Mouse (Mus musculus): ENCODE measurements around the gene Sparc. TPM values are rescaled to one million over a fixed set of nuclear protein-coding genes. Genes with fewer than 3 reads are reported as not detected.

Sparc gene
- polyA plus RNA-seq, 1 experiment from 2014 or later, result 2,158 TPM

DNA sequence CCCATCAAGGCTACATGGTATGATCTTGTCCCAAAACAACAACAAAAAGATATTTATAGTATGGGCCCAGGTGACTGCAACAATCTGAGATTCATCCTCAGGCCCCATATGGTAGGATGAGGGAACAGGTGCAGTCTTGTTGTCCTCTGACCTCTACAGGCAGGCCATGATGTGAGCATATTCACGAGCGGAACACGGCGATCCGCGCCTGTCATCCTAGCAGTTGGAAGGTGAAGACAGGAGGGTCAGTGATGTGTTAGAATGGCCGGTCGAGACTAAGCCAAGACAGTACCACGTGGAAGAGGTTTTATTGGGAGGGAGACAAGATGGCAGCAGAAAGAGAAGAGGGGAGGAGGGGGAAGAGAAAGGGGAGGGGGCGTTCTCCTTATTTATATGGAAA is 41.7 kb upstream of the Sparc start:
- H3K9ac ChIP-seq (ENCODE audit: low read length), result no peak overlapping the region
- H3K4me2 ChIP-seq (ENCODE audit: low read depth, low read length), result no peak overlapping the region
- H3K27ac ChIP-seq (ENCODE audit: low read length), result peak overlapping the region; percentile 46
- no peaks in the 10 kb centered on the region for H3K27me3 ChIP-seq (ENCODE audit: control insufficient read depth, insufficient read depth, low read length)
- H3K4me1 ChIP-seq (ENCODE audit: control insufficient read depth, insufficient read depth, low read length), result peaks cover 18% of the 10 kb centered on the region
- H3K36me3 ChIP-seq (ENCODE audit: control insufficient read depth, insufficient read depth, low read length), result no peaks in the 10 kb centered on the region
- H3K4me3 ChIP-seq (replicated peaks; ENCODE audit: low read length), result no peak overlapping the region
- no peaks in the 10 kb centered on the region for H3K9me3 ChIP-seq (replicated peaks; ENCODE audit: control insufficient read depth, low read length)
- WGBS, result 81% methylated on average over 10 of the region's 10 CpGs
- no peak for ATAC-seq (ENCODE audit: insufficient read depth, low FRiP score)

DNA sequence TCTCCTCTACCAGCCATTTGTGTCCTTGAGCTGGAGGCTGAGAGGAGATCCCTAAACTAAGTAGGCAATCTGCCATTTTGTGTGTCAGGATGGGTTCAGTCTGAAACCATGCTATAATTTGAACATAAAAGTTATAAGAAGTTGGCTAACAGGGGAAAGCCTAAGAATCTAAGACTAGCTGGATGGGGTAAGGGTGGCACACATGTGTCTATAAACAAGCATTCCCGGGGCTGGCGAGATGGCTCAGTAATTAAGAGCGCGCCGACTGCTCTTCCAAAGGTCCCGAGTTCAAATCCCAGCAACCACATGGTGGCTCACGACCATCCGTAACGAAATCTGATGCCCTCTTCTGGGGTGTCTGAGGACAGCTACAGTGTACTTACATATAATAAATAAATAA is 39.2 kb upstream of the Sparc start:
- H3K4me2 ChIP-seq (ENCODE audit: low read depth, low read length), result no peak overlapping the region
- no peak for ATAC-seq (ENCODE audit: insufficient read depth, low FRiP score)
- H3K27ac ChIP-seq (ENCODE audit: low read length), result no peak overlapping the region
- no peaks in the 10 kb centered on the region for H3K27me3 ChIP-seq (ENCODE audit: control insufficient read depth, insufficient read depth, low read length)
- peaks cover 17% of the 10 kb centered on the region; the same call in 1 of the 2 replicates for H3K4me1 ChIP-seq (ENCODE audit: control insufficient read depth, insufficient read depth, low read length)
- no peak overlapping the region for H3K4me3 ChIP-seq (replicated peaks; ENCODE audit: low read length)
- H3K9ac ChIP-seq (ENCODE audit: low read length), result no peak overlapping the region
- no peaks in the 10 kb centered on the region for H3K36me3 ChIP-seq (ENCODE audit: control insufficient read depth, insufficient read depth, low read length)
- H3K9me3 ChIP-seq (replicated peaks; ENCODE audit: control insufficient read depth, low read length), result no peaks in the 10 kb centered on the region
- 93% methylated on average over 9 of the region's 9 CpGs for WGBS

DNA sequence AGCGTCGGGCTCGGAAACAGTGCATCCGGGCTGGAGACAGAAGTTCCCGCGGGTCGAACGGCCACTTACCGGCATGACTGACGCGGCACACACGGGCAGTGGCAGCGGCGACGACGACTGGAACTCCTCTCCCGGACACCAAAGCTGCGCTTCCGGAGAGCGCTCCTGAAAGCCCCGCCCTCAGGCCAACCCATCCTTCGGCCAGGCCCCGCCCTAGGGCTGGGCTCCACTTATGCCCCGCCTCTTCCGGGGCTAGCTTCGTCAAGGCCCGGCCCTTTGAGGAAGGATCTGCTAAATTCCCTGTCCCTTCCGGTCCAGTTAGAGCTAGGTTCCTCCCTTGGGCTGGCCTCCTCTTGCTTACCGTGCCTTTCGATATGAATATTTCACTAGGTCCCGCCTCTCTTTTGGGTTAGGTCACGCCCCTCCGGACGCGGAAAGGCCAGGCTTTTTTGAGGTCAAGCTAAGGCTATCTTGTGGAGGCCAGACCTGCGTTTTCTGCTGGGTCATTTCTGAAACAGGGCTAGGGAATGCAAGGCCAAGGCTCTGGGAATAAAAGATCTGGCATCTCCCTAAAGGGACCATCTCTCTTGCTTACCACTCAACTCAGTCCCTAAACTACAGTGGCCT is 38.1 kb upstream of the Sparc start, which contains the start of gene Atox1:
Atox1 (minus strand) TSS at position 221 of the 627 bp plus-strand sequence.
- Histone ChIP-seq H3K9ac (ENCODE audit: low read length) (peak within 1 kb of the TSS; percentile 78), H3K36me3 (ENCODE audit: control insufficient read depth, insufficient read depth, low read length) (no peaks in the 10 kb centered on the region), H3K4me2 (ENCODE audit: low read depth, low read length) (peak within 1 kb of the TSS; percentile 86), H3K27ac (ENCODE audit: low read length) (peak within 1 kb of the TSS; percentile 92), H3K4me3 (replicated peaks; ENCODE audit: low read length) (peak within 1 kb of the TSS; percentile 70), H3K4me1 (ENCODE audit: control insufficient read depth, insufficient read depth, low read length) (peaks cover 17% of the 10 kb centered on the region), H3K27me3 (ENCODE audit: control insufficient read depth, insufficient read depth, low read length) (no peaks in the 10 kb centered on the region), H3K9me3 (replicated peaks; ENCODE audit: control insufficient read depth, low read length) (no peaks in the 10 kb centered on the region)
- ATAC-seq (ENCODE audit: insufficient read depth, low FRiP score), result peak; percentile 98
- under 1% methylated on average over 36 of the region's 36 CpGs for WGBS

DNA sequence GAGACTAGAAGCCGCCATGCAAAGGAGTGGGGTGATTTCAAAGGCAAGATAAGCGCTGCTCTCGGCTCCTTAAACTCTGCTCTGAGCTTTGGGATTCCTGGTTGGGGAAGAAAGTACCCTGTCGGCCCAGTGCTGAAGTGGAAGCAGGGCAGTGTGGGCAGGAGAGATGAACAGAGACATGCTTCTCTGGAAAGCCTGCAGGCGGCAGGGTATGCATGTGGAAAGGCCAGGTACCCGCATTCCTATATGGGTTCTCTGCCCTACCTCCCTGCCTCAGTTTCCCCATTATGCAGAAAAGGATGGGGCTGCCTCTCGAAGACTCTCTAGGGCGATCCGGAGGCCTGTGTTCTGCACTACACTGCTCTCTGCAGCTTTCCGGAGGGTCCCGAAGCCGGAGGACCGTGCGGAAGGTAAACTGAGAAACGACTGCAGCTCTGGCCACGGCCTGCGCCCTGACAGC is 37.6 kb upstream of the Sparc start:
- H3K27me3 ChIP-seq (ENCODE audit: control insufficient read depth, insufficient read depth, low read length), result no peaks in the 10 kb centered on the region
- under 1% methylated on average over 17 of the region's 17 CpGs for WGBS
- no peaks in the 10 kb centered on the region for H3K36me3 ChIP-seq (ENCODE audit: control insufficient read depth, insufficient read depth, low read length)
- no peaks in the 10 kb centered on the region for H3K9me3 ChIP-seq (replicated peaks; ENCODE audit: control insufficient read depth, low read length)
- peak overlapping the region; percentile 70 for H3K4me3 ChIP-seq (replicated peaks; ENCODE audit: low read length)
- ATAC-seq (ENCODE audit: insufficient read depth, low FRiP score), result peak; percentile 20; the same call in 1 of the 2 replicates
- peak overlapping the region; percentile 86 for H3K4me2 ChIP-seq (ENCODE audit: low read depth, low read length)
- peak overlapping the region; percentile 92 for H3K27ac ChIP-seq (ENCODE audit: low read length)
- peak overlapping the region; percentile 78 for H3K9ac ChIP-seq (ENCODE audit: low read length)
- peaks cover 17% of the 10 kb centered on the region for H3K4me1 ChIP-seq (ENCODE audit: control insufficient read depth, insufficient read depth, low read length)

DNA sequence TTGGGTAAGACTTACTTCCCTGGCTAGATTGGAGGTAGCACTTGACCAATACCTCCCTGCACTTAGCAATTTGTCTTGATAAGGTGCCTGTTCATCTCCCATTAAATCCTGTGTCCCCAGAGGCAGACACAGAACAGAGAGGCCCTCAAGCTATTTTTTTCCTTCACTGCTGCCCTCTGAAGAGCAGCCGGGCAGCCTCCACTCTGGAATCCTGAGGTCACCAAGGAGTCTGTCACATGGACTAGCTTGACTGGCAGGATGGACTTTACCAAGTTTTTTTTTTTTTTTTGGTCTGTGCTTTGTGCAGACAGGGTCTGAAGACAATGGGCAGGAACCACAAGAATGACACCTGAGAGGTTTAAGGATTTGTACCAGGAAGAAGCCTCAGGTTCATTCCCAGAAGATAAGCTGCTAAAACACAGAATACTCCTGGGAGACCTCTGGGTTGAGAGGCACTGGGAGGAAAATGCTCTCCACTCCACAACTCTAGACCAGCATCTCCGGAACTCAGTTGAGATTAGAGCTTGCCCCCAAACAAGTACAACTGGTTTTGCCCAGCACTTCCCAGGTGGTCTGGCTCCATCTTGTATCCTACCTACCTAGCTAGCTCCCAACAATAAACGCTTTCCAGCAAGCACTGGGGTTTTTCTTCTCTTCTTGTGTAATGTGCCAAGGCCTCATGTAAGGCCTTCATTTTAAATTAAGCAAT is 37.0 kb upstream of the Sparc start:
- no peak for ATAC-seq (ENCODE audit: insufficient read depth, low FRiP score)
- Histone ChIP-seq H3K36me3 (ENCODE audit: control insufficient read depth, insufficient read depth, low read length) (no peaks in the 10 kb centered on the region), H3K9ac (ENCODE audit: low read length) (peak overlapping the region; percentile 78), H3K4me2 (ENCODE audit: low read depth, low read length) (peak overlapping the region; percentile 86), H3K27ac (ENCODE audit: low read length) (peak overlapping the region; percentile 92), H3K4me1 (ENCODE audit: control insufficient read depth, insufficient read depth, low read length) (peaks cover 17% of the 10 kb centered on the region), H3K4me3 (replicated peaks; ENCODE audit: low read length) (peak overlapping the region; percentile 70), H3K9me3 (replicated peaks; ENCODE audit: control insufficient read depth, low read length) (no peaks in the 10 kb centered on the region), H3K27me3 (ENCODE audit: control insufficient read depth, insufficient read depth, low read length) (no peaks in the 10 kb centered on the region)
- WGBS, result 25% methylated on average over 3 of the region's 3 CpGs

DNA sequence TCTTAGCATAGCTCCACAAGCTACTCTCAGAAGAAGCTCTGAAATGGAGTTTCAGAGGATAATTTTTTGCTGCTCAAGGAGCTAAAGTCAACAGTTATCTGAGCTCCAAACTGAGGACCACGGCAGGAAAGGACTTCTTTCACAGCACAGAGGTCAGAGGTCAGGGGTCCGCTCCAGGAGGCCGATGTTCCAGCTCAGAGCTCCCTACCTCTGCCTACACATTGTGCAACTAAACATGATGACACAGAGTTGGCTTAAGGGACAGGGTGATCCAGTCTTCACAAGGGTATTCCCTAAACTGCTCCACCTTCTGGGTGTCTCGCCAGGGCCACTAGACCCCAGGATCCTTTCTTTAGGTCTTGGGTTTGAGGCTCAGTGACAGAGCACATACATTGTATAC is 35.5 kb upstream of the Sparc start:
- H3K4me3 ChIP-seq (replicated peaks; ENCODE audit: low read length), result no peak overlapping the region
- no peak for ATAC-seq (ENCODE audit: insufficient read depth, low FRiP score)
- 49% methylated on average over 4 of the region's 4 CpGs for WGBS

DNA sequence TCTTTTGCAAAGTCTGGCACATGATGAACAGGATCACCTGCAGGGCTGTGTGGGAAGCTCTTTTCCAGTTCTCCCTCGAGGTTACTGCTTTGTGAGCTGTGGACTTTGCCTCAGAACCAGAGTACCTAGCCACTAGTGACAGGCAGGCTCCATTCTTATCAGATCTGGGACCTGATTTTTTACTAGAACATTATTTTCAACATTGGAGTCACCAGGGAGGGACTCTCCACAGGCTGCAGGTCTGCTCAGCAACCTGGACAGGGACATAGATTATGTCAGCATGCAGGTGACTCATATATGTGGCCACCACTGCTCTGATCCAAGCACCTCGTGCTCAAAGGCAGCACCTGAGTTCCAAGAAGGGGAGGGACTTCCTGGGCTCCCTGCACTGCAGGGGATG is 32.2 kb upstream of the Sparc start:
- H3K9ac ChIP-seq (ENCODE audit: low read length), result no peak overlapping the region
- peaks cover 12% of the 10 kb centered on the region for H3K4me1 ChIP-seq (ENCODE audit: control insufficient read depth, insufficient read depth, low read length)
- H3K27me3 ChIP-seq (ENCODE audit: control insufficient read depth, insufficient read depth, low read length), result no peaks in the 10 kb centered on the region
- no peaks in the 10 kb centered on the region for H3K36me3 ChIP-seq (ENCODE audit: control insufficient read depth, insufficient read depth, low read length)
- peak; percentile 27; the same call in 1 of the 2 replicates for ATAC-seq (ENCODE audit: insufficient read depth, low FRiP score)
- WGBS, result 51% methylated on average over 2 of the region's 2 CpGs
- no peak overlapping the region for H3K27ac ChIP-seq (ENCODE audit: low read length)
- H3K9me3 ChIP-seq (replicated peaks; ENCODE audit: control insufficient read depth, low read length), result no peaks in the 10 kb centered on the region
- H3K4me3 ChIP-seq (replicated peaks; ENCODE audit: low read length), result no peak overlapping the region
- no peak overlapping the region for H3K4me2 ChIP-seq (ENCODE audit: low read depth, low read length)

More for the DNA sequence above, 35.5 kb upstream of the Sparc start:
- no peak overlapping the region for H3K27ac ChIP-seq (ENCODE audit: low read length)
- H3K36me3 ChIP-seq (ENCODE audit: control insufficient read depth, insufficient read depth, low read length), result no peaks in the 10 kb centered on the region
- H3K4me2 ChIP-seq (ENCODE audit: low read depth, low read length), result no peak overlapping the region
- H3K9ac ChIP-seq (ENCODE audit: low read length), result no peak overlapping the region
- no peaks in the 10 kb centered on the region for H3K27me3 ChIP-seq (ENCODE audit: control insufficient read depth, insufficient read depth, low read length)
- H3K9me3 ChIP-seq (replicated peaks; ENCODE audit: control insufficient read depth, low read length), result no peaks in the 10 kb centered on the region
- H3K4me1 ChIP-seq (ENCODE audit: control insufficient read depth, insufficient read depth, low read length), result peaks cover 17% of the 10 kb centered on the region

DNA sequence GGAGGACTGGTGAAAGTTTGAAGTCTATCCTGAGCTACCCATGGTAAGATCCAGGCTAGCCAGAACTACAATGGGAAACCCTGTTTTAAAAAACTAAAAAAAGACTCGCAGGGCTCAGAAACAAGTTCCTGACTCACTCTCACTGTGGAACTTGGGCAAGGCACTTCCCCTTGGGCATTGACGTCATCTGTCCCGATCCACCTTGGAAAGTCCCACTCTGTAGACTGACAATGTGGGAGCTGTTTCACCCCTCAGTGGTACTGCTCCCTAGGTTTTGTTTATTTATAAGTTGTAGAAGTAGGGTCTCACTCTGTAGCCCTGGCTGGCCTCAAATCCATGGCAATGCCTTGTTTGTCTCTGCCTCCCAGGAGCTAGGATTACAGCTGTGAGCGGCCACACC is 30.7 kb upstream of the Sparc start:
- Histone ChIP-seq H3K27ac (ENCODE audit: low read length) (no peak overlapping the region), H3K9ac (ENCODE audit: low read length) (no peak overlapping the region), H3K4me1 (ENCODE audit: control insufficient read depth, insufficient read depth, low read length) (peaks cover 4% of the 10 kb centered on the region), H3K9me3 (replicated peaks; ENCODE audit: control insufficient read depth, low read length) (no peaks in the 10 kb centered on the region), H3K27me3 (ENCODE audit: control insufficient read depth, insufficient read depth, low read length) (no peaks in the 10 kb centered on the region), H3K4me3 (replicated peaks; ENCODE audit: low read length) (no peak overlapping the region), H3K36me3 (ENCODE audit: control insufficient read depth, insufficient read depth, low read length) (no peaks in the 10 kb centered on the region), H3K4me2 (ENCODE audit: low read depth, low read length) (no peak overlapping the region)
- no peak for ATAC-seq (ENCODE audit: insufficient read depth, low FRiP score)
- 94% methylated on average over 4 of the region's 4 CpGs for WGBS

DNA sequence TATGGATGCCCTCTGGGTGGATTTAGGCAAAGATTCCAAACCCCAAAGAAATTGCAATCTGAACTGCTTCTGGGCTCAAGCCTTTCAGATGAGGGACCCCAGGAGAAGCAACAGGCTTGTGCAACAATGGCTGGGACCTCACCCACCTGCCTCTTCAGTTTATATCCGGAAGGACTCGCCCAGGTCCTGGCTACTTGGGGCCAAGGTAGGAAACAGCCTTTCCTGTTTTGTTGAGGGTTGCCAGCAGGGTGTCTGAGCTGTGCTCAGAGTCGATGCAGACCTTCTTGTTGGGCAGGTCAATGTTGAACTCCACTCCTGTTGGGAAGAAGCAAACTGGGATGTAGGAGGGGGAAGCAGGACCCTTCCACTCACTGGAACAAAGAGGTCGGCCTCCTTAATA is 27.3 kb upstream of the Sparc start:
- peaks cover 3% of the 10 kb centered on the region; the same call in 1 of the 2 replicates for H3K4me1 ChIP-seq (ENCODE audit: control insufficient read depth, insufficient read depth, low read length)
- no peaks in the 10 kb centered on the region for H3K27me3 ChIP-seq (ENCODE audit: control insufficient read depth, insufficient read depth, low read length)
- H3K9ac ChIP-seq (ENCODE audit: low read length), result no peak overlapping the region
- no peaks in the 10 kb centered on the region for H3K9me3 ChIP-seq (replicated peaks; ENCODE audit: control insufficient read depth, low read length)
- H3K36me3 ChIP-seq (ENCODE audit: control insufficient read depth, insufficient read depth, low read length), result peaks cover 4% of the 10 kb centered on the region; the same call in 1 of the 2 replicates
- H3K27ac ChIP-seq (ENCODE audit: low read length), result no peak overlapping the region
- ATAC-seq (ENCODE audit: insufficient read depth, low FRiP score), result no peak
- H3K4me2 ChIP-seq (ENCODE audit: low read depth, low read length), result no peak overlapping the region
- 73% methylated on average over 4 of the region's 4 CpGs for WGBS
- no peak overlapping the region for H3K4me3 ChIP-seq (replicated peaks; ENCODE audit: low read length)

Data from stomach, embryonic 16.5 days (tissue).